Mouse (Mus musculus): ENCODE results near the gene Secisbp2. TPM values are rescaled to one million over a fixed set of nuclear protein-coding genes. Genes with fewer than 3 reads are reported as not detected.

The Secisbp2 gene
- total RNA-seq, 1 experiment from 2014 or later = 29.1 TPM

DNA sequence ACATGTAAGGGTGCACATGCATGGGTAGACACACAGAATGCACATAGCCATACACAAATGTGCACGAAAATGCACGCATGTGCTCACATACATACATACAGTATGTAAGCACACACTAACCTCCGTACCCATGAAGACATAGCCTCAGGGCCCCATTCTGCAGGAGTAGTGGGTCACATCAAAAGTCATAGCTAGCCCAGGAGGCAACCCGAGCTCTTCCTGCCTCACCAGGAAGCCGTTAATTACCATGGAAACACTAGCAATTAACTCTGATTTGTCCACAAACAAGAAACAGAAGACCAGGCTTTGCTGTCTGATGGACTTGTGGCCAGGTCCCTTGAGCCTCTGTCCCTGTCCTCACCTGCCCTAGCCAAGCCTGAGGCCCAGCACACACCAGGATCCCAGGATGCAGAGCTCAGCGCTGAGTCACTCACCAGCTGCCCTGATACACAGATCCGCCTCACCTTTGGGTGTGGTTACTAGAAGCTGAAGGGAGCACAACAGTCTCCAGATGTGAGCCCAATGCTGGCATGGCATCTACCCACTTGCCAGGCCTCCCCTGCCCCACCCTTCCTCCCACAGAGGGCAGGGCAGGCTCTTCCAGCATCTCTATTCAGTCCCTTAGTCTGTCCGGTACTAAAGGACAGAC lies 74.6 kb downstream of the Secisbp2 start:
- 0 out of 2 replicates have a peak, but pooled peaks have one; percentile 33 for ATAC-seq (replicated peaks; ENCODE audit: low read depth, poor library complexity, severe bottlenecking)

DNA sequence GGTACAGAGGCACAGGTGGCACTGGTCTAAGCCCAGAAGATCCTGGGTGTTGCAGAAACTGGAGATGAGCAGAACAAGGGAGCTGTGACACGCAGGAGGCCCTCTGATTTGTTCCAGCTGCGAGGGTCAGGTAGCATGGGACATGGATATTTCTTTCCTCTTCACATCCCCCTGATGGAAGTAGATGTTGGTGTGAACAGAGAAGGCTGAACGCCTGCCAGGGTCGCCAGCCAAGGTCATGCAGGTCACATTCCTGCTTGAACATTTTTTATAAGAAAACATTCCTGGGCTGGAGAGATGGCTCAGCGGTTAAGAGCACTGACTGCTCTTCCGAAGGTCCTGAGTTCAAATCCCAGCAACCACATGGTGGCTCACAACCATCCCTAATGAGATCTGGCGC lies 75.9 kb downstream of the Secisbp2 start:
- no peak for ATAC-seq (replicated peaks; ENCODE audit: low read depth, poor library complexity, severe bottlenecking)

DNA sequence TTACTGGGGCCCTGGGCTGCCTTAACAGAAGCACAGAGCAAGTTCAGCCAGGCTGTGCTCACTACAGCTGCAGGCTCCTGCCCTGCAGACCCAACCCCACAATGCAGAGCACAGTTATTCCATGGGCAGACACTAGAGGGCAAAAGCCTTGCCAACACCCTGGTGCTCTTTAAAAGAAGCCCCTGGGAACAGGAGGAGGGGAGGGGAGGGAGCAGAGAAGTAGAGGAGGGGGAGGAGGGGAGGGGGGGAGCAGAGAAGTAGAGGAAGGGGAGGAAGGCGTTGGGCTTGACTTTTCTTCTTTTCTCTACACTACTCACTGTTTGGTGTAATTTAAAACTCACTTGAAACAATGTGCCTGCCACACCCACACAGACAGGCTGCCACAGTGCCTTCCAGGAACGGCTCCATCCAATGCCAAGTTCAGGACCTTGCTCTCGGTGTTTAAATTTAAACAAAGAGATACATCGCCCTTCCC lies 78.4 kb downstream of the Secisbp2 start:
- ATAC-seq (replicated peaks; ENCODE audit: low read depth, poor library complexity, severe bottlenecking) = 0 out of 2 replicates have a peak, but pooled peaks have one; percentile 10

DNA sequence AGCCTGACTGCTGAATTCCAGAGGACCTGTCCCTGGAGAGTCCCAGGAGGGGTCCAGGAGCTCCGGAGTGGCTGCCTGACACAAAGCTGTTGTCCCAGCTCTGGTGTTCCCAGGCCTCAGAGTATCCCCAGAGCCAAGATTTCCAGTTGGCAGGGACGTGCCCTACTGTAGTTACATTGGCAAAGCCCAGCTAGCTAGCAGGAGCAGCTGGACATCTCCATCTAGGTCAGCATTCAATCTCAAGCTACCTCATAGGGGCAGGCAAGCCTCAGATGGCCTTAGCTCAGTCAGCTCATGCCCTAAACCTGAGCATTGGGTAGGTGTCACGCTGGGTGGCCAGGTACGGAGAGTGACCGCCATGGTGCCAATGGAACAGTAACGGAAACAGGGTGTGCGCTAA lies 80.0 kb downstream of the Secisbp2 start:
- ATAC-seq (replicated peaks; ENCODE audit: low read depth, poor library complexity, severe bottlenecking) = no peak

DNA sequence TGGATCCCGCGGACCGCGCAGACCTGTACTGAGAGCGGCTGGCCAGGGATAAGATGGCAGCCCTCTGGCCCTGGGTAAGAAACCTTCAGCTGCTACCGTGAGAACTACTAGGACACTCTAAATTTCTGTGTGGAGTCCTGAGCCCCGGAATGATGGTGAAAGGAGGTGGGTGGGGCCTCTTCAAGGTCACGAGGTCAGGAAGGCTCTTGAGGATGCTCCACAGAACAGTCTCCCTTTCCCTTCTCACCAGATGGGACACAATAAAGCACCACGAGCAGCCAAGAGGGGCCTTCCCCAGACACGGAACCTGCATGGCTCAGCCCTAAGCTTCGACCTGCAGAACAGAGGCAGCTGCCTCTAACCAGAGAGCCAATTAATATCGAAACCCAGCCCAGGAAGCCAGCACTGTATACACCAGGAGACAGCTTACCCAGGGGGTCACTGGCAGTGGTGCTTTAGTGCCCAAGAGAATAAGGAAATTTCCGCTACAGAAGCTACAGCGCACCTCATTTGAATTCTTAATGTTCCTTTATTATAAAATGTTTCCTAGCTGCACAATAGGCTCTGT lies 80.7 kb downstream of the Secisbp2 start:
- no peak for ATAC-seq (replicated peaks; ENCODE audit: low read depth, poor library complexity, severe bottlenecking)

Other genes starting within 250 kb of the Secisbp2 start
- 4.1 and 7.0 TPM in 2 replicates for gene S1pr3, start 243.1 kb upstream of the Secisbp2 start, total RNA-seq (2017)
- not detected in 2 replicates for gene Shc3, start 82.3 kb upstream of the Secisbp2 start, total RNA-seq (2017)
- gene Cks2, start 6.5 kb upstream of the Secisbp2 start, total RNA-seq (2017) = 260 and 278 TPM in 2 replicates
- gene Sema4d, start 142.1 kb downstream of the Secisbp2 start, total RNA-seq (2017) = 30.5 and 33.0 TPM in 2 replicates
- gene Gadd45g, start 195.0 kb downstream of the Secisbp2 start, total RNA-seq (2017) = 4.5 and 10.1 TPM in 2 replicates